Mouse (Mus musculus): ENCODE measurements around the gene Scube2. TPM values are rescaled to one million over a fixed set of nuclear protein-coding genes. Genes with fewer than 3 reads are reported as not detected.

Scube2 gene
- polyA plus RNA-seq, 1 experiment from 2014 or later, result 4.7 TPM

- peak within 1 kb of the TSS; percentile 68 for H3K4me3 ChIP-seq
- H3K4me1 ChIP-seq (replicated peaks), result peaks cover 14% of the 10 kb centered on the region
- peaks cover 65% of the 10 kb centered on the region for H3K27me3 ChIP-seq (ENCODE audit: insufficient read depth, poor library complexity, severe bottlenecking)
- no peaks in the 10 kb centered on the region for H3K9me3 ChIP-seq
- H3K36me3 ChIP-seq, result no peaks in the 10 kb centered on the region
- DNase-seq (ENCODE audit: low spot score), result peak; percentile 84
- 0 out of 2 replicates have a peak within 1 kb of the TSS, but pooled peaks have one; percentile 29 for H3K27ac ChIP-seq
- WGBS, result 1% methylated on average over 52 of the region's 52 CpGs
Observed at GRCm38 (mm10) chr7:109781470-109782203, 83.8 kb downstream of the Scube2 start, which contains the start of gene Nrip3. Gene Nrip3, minus strand, starts transcription at chr7:109782025.

GRCm38 (mm10) chr7:109781087-109781469, 84.4 kb downstream of the Scube2 start:
- peak overlapping the region; percentile 68 for H3K4me3 ChIP-seq
- H3K27me3 ChIP-seq (ENCODE audit: insufficient read depth, poor library complexity, severe bottlenecking), result peaks cover 65% of the 10 kb centered on the region
- H3K27ac ChIP-seq, result 0 out of 2 replicates have a peak overlapping the region, but pooled peaks have one; percentile 29
- H3K36me3 ChIP-seq, result no peaks in the 10 kb centered on the region
- WGBS, result 3% methylated on average over 24 of the region's 24 CpGs
- peaks cover 14% of the 10 kb centered on the region for H3K4me1 ChIP-seq (replicated peaks)
- H3K9me3 ChIP-seq, result no peaks in the 10 kb centered on the region
- no peak for DNase-seq (ENCODE audit: low spot score)

DNA sequence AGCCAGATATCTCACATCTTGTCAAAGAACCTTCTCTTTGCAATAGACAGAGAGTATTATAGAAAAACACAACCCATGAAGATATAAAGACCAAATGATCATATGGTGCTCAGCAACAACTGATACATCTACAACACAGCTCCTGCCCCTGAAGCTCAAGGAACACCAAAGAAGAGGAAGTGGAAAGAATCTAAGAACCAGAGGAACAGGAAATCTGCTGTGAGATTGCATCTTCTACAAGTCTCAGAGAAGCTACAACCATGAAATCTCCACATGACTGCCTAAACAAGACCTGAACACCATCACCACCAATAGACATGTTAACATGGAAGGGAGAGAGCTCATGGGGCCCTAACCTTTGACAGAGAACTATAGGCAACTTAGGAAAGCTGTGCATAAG, 93.2 kb downstream of the Scube2 start:
- no peaks in the 10 kb centered on the region for H3K4me1 ChIP-seq (replicated peaks)
- H3K27me3 ChIP-seq (ENCODE audit: insufficient read depth, poor library complexity, severe bottlenecking), result no peaks in the 10 kb centered on the region
- H3K9me3 ChIP-seq, result no peaks in the 10 kb centered on the region
- no peaks in the 10 kb centered on the region for H3K36me3 ChIP-seq
- no peak overlapping the region for H3K27ac ChIP-seq
- no peak overlapping the region for H3K4me3 ChIP-seq
- DNase-seq (ENCODE audit: low spot score), result no peak

DNA sequence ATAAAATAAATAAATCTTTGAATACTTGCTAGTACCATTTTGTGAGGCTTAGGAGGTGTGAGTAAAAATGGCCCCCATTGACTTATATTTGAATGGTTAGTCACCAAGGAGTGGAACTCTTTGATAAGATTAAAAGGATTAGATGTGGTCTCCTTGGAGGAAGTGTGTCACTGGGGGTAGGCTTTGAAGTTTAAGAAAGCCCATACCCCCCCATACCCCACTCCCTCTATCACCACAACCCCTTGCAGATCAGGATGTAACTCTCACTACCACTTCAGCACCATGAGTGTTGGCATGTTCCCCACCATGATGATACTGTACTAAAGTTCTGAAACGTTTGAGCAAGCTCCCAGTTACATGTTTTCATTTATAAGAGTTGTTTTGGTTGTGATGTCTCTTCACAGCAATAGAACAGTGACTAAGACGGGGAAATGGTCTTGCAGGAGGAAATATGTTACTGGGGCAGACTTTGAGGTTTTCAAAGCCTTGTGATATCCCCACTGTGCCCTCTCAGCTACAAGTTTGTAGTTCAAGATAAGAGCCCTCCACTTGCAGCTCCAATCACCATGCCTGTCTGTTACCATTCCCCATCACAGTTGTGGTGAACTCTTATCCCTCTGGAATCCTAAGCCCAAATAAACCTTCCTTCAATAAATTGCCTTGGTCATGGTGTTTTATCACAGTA, 96.6 kb downstream of the Scube2 start:
- Histone ChIP-seq H3K4me3 (no peak overlapping the region), H3K27ac (no peak overlapping the region), H3K36me3 (no peaks in the 10 kb centered on the region), H3K9me3 (no peaks in the 10 kb centered on the region), H3K4me1 (replicated peaks) (no peaks in the 10 kb centered on the region), H3K27me3 (ENCODE audit: insufficient read depth, poor library complexity, severe bottlenecking) (no peaks in the 10 kb centered on the region)
- 52% methylated on average over 2 of the region's 2 CpGs for WGBS
- DNase-seq (ENCODE audit: low spot score), result no peak

GRCm38 (mm10) chr7:109767575-109768350, 97.7 kb downstream of the Scube2 start:
- Histone ChIP-seq H3K9me3 (no peaks in the 10 kb centered on the region), H3K36me3 (no peaks in the 10 kb centered on the region), H3K4me3 (no peak overlapping the region), H3K27me3 (ENCODE audit: insufficient read depth, poor library complexity, severe bottlenecking) (no peaks in the 10 kb centered on the region), H3K4me1 (replicated peaks) (no peaks in the 10 kb centered on the region), H3K27ac (no peak overlapping the region)
- DNase-seq (ENCODE audit: low spot score), result no peak
- WGBS, result 87% methylated on average over 7 of the region's 7 CpGs

DNA sequence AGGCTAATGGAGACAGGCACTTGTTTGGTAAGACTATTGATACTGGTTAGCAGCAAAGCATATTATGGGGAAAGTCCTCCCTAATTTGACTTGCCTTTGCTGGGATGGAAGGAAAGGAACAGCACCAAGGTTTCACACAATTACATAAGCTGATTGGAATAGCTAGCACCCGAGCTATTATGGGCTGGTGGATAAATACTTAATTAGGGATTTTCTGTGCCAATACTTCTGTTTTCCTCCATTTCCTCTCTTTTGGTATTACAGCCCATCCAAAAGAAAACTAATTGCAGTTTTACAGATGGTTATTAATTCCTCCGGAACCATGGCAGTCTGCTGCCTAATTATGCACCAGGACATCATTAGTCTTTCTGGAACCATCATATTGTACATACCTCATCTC, 101.5 kb downstream of the Scube2 start:
- DNase-seq (ENCODE audit: low spot score), result no peak
- H3K4me3 ChIP-seq, result no peak overlapping the region
- H3K27me3 ChIP-seq (ENCODE audit: insufficient read depth, poor library complexity, severe bottlenecking), result no peaks in the 10 kb centered on the region
- H3K9me3 ChIP-seq, result no peaks in the 10 kb centered on the region
- H3K36me3 ChIP-seq, result no peaks in the 10 kb centered on the region
- 81% methylated on average over 2 of the region's 2 CpGs for WGBS
- H3K4me1 ChIP-seq (replicated peaks), result no peaks in the 10 kb centered on the region
- H3K27ac ChIP-seq, result no peak overlapping the region

DNA sequence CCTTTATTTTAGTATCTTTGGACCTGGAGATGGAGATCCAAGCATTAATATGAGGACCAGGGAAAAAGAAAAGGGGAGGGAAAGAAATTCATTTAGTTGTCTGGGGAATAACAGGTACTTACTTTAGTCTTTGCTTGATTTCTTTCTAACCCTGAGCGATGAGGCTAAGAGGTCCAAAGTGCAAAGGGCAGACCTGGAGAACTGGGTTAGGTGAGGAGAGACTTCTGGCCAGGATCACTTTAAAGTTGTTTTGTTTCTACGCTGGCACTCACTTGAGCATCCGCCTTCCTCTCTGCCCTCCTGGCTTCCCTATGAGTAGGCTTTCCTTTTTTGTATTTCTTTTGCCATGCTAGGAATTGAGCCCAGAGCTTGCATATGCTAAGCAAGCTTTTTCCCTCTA, 109.2 kb downstream of the Scube2 start:
- Histone ChIP-seq H3K36me3 (no peaks in the 10 kb centered on the region), H3K9me3 (no peaks in the 10 kb centered on the region), H3K4me1 (replicated peaks) (peaks cover 22% of the 10 kb centered on the region), H3K4me3 (no peak overlapping the region), H3K27me3 (ENCODE audit: insufficient read depth, poor library complexity, severe bottlenecking) (no peaks in the 10 kb centered on the region), H3K27ac (no peak overlapping the region)
- WGBS, result 90% methylated on average over 3 of the region's 3 CpGs
- no peak for DNase-seq (ENCODE audit: low spot score)

- no peaks in the 10 kb centered on the region for H3K36me3 ChIP-seq
- peaks cover 27% of the 10 kb centered on the region for H3K4me1 ChIP-seq (replicated peaks)
- H3K9me3 ChIP-seq, result no peaks in the 10 kb centered on the region
- 94% methylated on average over 8 of the region's 8 CpGs for WGBS
- no peaks in the 10 kb centered on the region for H3K27me3 ChIP-seq (ENCODE audit: insufficient read depth, poor library complexity, severe bottlenecking)
- no peak overlapping the region for H3K27ac ChIP-seq
- DNase-seq (ENCODE audit: low spot score), result no peak
- no peak overlapping the region for H3K4me3 ChIP-seq
Observed at GRCm38 (mm10) chr7:109754034-109754433, 111.4 kb downstream of the Scube2 start.

GRCm38 (mm10) chr7:109752008-109752925, 113.2 kb downstream of the Scube2 start, which contains the start of gene Tmem9b:
Gene Tmem9b, minus strand, starts transcription at chr7:109752875.
- peaks cover 27% of the 10 kb centered on the region for H3K4me1 ChIP-seq (replicated peaks)
- H3K4me3 ChIP-seq, result peak within 1 kb of the TSS; percentile 94
- H3K36me3 ChIP-seq, result no peaks in the 10 kb centered on the region
- DNase-seq (ENCODE audit: low spot score), result peak; percentile 85
- H3K27me3 ChIP-seq (ENCODE audit: insufficient read depth, poor library complexity, severe bottlenecking), result no peaks in the 10 kb centered on the region
- peak within 1 kb of the TSS; percentile 94 for H3K27ac ChIP-seq
- no peaks in the 10 kb centered on the region for H3K9me3 ChIP-seq
- under 1% methylated on average over 74 of the region's 74 CpGs for WGBS

DNA sequence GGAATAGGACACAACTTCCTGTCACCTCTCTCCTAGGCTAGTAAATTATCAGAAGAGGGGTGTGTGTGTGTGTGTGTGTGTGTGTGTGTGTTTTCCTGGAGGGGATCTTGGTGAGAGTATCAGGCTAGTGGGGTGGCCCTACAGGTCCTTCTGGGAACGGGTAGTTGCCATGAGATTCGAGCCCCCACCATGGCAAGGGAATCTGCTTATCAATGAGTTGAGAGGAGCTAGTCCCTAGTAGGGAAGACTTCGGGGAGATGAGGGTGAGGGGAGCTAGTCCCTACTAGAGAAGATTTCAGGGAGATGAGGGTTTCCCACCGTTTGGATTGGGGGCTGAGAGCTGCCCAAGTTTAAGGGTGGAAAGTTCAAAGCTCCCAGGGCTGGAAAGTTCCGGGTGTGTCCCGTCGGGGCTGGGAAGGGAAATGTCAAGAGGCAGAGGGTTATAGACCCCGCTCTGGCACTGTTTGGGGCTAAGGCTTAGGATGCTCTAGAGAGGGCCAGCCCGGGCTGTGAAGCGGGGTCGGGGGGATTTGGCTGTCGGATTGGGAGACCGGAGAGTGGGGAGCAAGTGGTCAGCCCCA, 114.0 kb downstream of the Scube2 start:
- Histone ChIP-seq H3K27ac (peak overlapping the region; percentile 94), H3K9me3 (no peaks in the 10 kb centered on the region), H3K27me3 (ENCODE audit: insufficient read depth, poor library complexity, severe bottlenecking) (no peaks in the 10 kb centered on the region), H3K36me3 (0 out of 2 replicates have a peak, but pooled peaks cover 1% of the 10 kb centered on the region), H3K4me1 (replicated peaks) (peaks cover 27% of the 10 kb centered on the region), H3K4me3 (peak overlapping the region; percentile 94)
- 5% methylated on average over 13 of the region's 13 CpGs for WGBS
- no peak for DNase-seq (ENCODE audit: low spot score)
